Mouse (Mus musculus) urinary bladder, postnatal 14 days (tissue): ENCODE measurements around the gene Hsd17b14.

ENCODE experiments used
- DNase-seq: peaks from one replicate; pipeline ENCODE4 v3.0.0; 2021; ENCODE audit warnings: low spot score

Hsd17b14 gene

GRCm38 (mm10) chr7:45529461-45529860, 25.2 kb upstream of the Hsd17b14 start:
- no peak for DNase-seq

GRCm38 (mm10) chr7:45530643-45531042, 24.1 kb upstream of the Hsd17b14 start:
- DNase-seq, result peak; percentile 31

GRCm38 (mm10) chr7:45535676-45536075, 19.0 kb upstream of the Hsd17b14 start:
- DNase-seq, result no peak

GRCm38 (mm10) chr7:45537602-45538001, 17.1 kb upstream of the Hsd17b14 start:
- no peak for DNase-seq

GRCm38 (mm10) chr7:45538163-45539041, 16.3 kb upstream of the Hsd17b14 start:
- DNase-seq, result peak; percentile 49

- no peak for DNase-seq
Observed at GRCm38 (mm10) chr7:45539095-45539494, 15.6 kb upstream of the Hsd17b14 start.

- no peak for DNase-seq
Observed at GRCm38 (mm10) chr7:45540213-45540612, 14.5 kb upstream of the Hsd17b14 start.

GRCm38 (mm10) chr7:45544525-45544924, 10.2 kb upstream of the Hsd17b14 start:
- DNase-seq, result no peak

- DNase-seq, result no peak
Observed at GRCm38 (mm10) chr7:45549641-45550436, 4.9 kb upstream of the Hsd17b14 start.

- no peak for DNase-seq
Observed at GRCm38 (mm10) chr7:45550821-45551511, 3.7 kb upstream of the Hsd17b14 start.

GRCm38 (mm10) chr7:45551512-45551883, 3.2 kb upstream of the Hsd17b14 start:
- no peak for DNase-seq

- no peak for DNase-seq
Observed at GRCm38 (mm10) chr7:45553519-45553918, 1.2 kb upstream of the Hsd17b14 start.

- DNase-seq, result no peak
Observed at GRCm38 (mm10) chr7:45553990-45554389, 703 bp upstream of the Hsd17b14 start.

- peak; percentile 88 for DNase-seq
Observed at GRCm38 (mm10) chr7:45555787-45556186, 1.1 kb downstream of the Hsd17b14 start.

- DNase-seq, result peak; percentile 70
Observed at GRCm38 (mm10) chr7:45558907-45559306, 4.2 kb downstream of the Hsd17b14 start.

GRCm38 (mm10) chr7:45560241-45560640, 5.5 kb downstream of the Hsd17b14 start:
- no peak for DNase-seq

GRCm38 (mm10) chr7:45560843-45561623, 6.3 kb downstream of the Hsd17b14 start:
- DNase-seq, result peak; percentile 85

- no peak for DNase-seq
Observed at GRCm38 (mm10) chr7:45561624-45562520, 7.2 kb downstream of the Hsd17b14 start.

GRCm38 (mm10) chr7:45564811-45565210, 10.1 kb downstream of the Hsd17b14 start:
- DNase-seq, result no peak

- DNase-seq, result no peak
Observed at GRCm38 (mm10) chr7:45565446-45565845, 10.8 kb downstream of the Hsd17b14 start.
